Mouse (Mus musculus) lung, postnatal 10 days (tissue): Measurements from ENCODE around the gene Rab14.
A peak's percentile ranks its signal among the peaks of the same experiment; 100 is the strongest.

ENCODE experiments used
- DNase-seq: peaks from one replicate; pipeline ENCODE4 v3.0.0; 2021

Rab14 gene

DNA sequence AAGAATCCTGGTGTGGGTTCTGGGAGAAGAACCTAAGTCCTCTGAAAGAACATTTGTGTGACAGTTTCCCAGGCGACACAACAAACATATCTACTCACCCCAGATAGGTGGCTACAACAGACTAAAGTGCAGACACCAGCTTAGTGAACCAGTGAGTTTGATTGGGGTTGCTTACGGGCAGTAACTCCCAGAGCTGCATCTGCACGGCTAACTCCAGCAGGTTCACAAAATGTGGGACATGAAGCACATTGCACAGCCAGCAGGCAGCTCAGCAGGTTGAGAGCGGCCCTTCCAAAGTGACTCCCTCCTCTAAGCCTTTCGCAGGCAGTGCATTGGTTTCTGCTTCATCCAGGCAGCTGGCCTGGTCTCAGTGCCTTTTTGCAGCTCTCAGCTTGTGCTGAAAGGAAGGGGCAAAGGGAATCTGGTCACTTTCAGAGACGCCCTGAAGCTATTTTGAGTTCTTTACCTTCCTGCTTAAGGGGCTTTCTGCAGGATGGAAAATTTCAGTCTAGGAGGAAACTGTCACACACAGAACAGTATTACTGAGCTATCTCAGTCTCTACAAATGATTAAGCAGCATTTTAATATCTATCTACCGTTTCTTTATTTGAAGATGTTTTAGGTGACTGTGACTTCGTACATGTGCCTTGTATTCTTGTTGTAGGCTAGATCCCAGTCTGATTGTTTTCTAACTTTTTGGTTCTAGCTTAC, 46.9 kb downstream of the Rab14 start:
- no peak for DNase-seq

DNA sequence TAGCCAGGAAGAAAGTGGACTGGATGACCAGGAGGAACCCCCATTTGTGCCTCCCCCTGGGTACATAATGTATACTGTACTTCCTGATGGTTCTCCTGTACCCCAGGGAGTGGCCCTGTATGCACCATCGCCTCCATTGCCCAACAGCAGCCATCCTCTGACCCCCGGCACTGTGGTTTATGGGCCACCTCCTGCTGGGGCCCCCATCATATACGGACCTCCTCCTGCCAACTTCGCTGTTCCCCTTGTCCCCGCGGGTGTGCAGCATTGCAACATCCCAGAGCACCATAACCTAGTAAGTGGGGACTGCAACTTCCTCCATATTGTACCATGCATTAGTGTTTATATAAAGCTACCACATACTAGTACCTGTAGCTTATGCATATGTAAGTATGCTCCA, 47.7 kb downstream of the Rab14 start:
- DNase-seq: no peak

DNA sequence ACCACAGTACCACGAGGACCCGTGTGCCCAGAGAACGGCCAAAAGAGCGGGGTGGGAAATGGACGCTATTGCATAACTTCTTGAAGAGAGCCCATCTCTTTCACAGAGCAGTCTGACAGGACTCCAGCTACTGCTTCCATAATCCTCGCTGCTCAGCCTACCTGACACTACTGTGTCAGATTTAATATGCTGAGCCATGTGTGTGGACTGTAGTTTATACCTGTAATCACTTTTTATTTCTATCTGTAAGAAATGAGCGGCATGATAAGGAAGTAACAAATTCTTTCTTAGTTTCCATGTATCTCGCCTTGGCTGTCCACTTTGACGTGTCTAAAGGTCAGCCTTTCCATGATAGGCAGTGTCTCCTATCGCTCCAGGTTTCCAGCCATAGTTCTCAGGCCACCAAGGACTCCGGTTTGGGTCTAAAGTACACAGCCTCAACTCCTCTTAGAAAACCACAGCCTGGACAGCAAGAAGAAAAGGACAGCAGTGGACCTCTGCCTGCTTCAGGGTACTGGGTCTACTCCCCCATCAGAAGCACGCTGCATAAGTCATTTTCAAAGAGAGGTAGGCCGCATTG, 49.5 kb downstream of the Rab14 start:
- DNase-seq: no peak

DNA sequence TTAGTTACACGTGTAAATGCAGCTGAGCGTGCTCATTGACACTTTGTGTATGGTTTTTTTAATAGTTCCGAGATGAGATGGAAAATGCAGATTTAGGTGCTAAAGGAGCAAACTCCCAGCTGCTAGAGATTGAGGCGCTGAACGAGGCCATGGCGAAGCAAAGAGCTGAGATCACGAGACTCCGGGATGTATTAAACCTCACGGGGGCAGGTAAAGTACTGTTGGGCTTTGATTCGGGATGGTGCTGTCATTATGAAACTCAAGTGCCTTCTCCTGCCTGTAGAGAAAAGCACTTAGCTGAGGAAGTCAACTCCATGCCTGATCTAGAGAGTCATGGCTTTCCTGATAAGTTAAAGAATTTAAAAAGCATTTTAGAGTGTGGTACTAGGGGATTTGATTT, 52.1 kb downstream of the Rab14 start:
- DNase-seq: no peak

DNA sequence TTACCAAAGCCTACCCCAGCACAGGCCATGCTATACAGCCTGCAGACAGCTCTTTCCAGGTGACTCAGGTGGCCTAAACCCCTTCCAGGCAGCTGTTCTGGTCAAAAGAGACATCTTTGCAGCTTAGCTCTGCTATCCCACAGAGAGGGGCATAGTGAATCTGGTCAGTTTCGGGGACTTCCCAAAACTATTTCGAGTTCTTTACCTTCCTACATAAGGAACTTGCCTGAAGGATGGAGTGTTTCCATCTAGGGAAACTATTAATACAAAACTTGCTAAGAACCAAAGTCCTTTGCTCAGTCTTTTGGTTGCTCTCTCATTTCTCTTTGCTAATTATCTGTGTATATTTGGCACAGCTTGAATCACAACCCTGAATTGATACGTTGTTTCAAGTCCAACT, 59.2 kb downstream of the Rab14 start:
- DNase-seq: no peak

DNA sequence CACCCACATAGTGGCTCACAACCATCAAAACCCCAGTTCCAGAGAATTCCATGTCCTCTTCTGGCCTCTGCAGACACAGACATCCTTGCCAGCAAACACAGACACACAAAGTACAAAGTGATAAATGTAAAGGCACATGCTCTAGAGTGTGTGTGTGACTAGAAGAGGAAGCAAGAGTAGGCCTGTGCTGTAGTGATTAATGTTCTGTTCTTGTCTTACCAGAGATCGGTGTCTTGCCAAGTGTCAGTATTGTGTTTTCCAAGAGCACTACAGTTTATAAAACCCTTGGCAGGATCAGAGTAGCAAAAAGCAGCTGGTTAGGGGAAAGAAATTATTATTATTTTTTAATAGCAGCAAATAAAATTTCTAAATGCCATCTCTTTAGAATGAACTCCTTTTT, 62.3 kb downstream of the Rab14 start:
- no peak for DNase-seq

DNA sequence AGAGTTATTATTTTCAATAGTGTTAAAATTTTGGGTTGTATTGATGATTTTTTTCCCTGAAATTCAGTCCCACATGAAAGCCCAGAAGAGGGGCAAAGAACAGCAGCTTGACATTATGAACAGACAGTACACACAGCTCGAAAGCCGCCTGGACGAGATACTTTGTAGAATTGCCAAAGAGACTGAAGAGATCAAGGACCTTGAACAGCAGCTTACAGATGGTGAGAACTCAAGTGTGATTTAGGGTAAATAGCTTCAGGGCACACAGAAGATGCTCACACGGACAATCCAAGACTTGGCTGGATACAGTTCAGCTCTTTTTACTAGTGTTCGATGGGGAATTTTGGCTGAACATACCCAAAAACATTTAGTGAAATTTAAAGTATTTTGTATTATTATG, 67.0 kb downstream of the Rab14 start:
- no peak for DNase-seq

DNA sequence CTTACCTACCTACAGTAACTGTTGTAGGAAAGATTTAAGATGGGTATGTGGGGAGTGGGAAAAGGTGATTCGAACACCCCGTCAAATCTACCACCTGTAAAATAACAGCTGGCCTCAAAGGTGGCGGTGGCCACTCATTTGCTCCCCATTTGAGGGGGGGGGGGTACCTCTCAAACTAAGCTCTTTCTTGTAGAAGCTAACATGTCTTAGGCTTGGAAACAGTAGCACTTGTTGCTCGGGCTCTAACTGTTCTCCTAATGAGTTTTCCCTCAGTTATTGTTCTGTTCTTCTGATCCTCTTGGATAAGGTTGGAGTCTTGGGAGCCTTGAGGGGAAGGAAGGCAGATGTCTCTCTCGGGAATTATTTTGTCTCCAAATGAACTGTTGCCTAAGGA, 68.3 kb downstream of the Rab14 start:
- no peak for DNase-seq

DNA sequence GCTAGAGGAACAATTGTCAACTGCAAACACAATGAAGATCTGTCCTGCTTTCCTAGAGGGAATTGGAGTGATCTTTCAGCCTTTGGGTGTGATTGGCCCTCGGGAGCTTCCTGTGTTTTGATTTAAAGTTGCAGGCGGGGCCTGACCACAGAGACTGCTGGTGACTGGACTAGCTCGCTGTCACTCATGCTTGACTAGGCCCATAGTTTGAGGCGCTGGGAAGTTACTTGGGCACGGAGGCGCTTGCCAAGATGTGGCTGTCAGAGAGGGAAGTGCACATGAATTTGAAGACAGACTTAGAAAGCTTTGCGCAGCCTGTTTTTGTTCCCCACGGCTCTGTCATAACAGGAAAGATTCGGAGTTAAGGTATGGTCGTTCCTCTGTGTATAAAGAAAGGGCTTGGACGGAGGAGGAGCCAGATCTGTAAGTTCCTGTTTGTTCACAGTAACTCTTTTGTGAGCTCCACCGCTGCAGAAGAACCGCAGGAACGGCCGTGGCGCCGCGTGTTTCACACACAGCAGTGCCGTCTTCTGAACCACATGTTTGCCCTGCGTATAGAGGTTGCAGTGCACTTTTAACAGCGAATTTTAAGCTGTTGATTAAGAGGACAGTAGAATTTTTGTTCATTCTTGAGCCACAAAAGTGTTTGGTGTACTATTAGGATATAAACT, 68.8 kb downstream of the Rab14 start:
- DNase-seq: peak; percentile 98

DNA sequence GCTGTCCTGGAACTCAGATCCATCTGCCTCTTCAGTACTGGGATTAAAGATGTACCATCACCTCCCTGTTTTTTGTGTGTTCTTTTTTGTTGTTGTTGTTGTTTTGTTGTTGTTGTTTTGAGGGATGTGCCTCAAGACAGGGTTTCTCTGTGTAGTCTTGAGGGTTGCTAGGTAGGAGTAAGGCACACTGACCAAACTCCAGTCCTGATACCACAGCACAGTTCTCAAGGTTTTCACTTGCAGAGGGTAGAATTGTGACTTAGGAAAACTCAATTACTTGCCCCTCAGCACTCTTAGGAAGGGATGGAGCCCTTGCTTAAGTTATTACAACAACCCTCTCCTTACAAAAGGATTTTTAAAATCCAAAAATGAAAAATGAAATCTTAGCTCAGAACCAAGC, 69.4 kb downstream of the Rab14 start:
- DNase-seq: no peak
